Mouse (Mus musculus) bone marrow, adult 2 months (tissue): ENCODE results near the gene U2surp. TPM values are rescaled to one million over a fixed set of nuclear protein-coding genes. Genes with fewer than 3 reads are reported as not detected.
A peak's percentile ranks its signal among the peaks of the same experiment; 100 is the strongest.

ENCODE experiments used
- H3K27ac ChIP-seq: fragments of 200-500 bp; 2 replicates; pipeline ENCODE4 v1.5.1; 2012; ENCODE audit warnings: low read depth, mild to moderate bottlenecking, control low read depth, inconsistent platforms, low read length; ENCODE audit not compliant: control insufficient read depth, poor library complexity, insufficient read depth
- H3K4me1 ChIP-seq: fragments of 200-500 bp; 2 replicates; pipeline ENCODE4 v1.6.1; 2011; ENCODE audit warnings: low read length; ENCODE audit not compliant: control insufficient read depth, insufficient read depth
- H3K4me3 ChIP-seq: fragments of 200-500 bp; replicated peaks from 2 replicates; pipeline ENCODE3; 2011; ENCODE audit warnings: mild to moderate bottlenecking, low read depth, low read length, control low read depth; ENCODE audit not compliant: control insufficient read depth
- CTCF ChIP-seq: fragments of 200-500 bp; IDR thresholded peaks from 2 replicates; pipeline ENCODE4 v1.5.1; 2011; ENCODE audit warnings: low read length, control low read depth; ENCODE audit not compliant: control insufficient read depth, insufficient read depth
- POLR2A ChIP-seq: fragments of 200-500 bp; IDR thresholded peaks from 2 replicates; pipeline ENCODE4 v1.6.1; 2011; ENCODE audit warnings: low read depth, mild to moderate bottlenecking, control low read depth, low read length, borderline replicate concordance; ENCODE audit not compliant: control insufficient read depth
- WGBS: fragments of 180-500 bp; shearing (Covaris S2); methylation state at CpG from one replicate; pipeline ENCODE4 v1.1.7; 2018; 5-methylcytosine and 5-hydroxymethylcytosine counted together
- polyA plus RNA-seq: library from polyadenylated mRNA; stranded (reverse); fragments of >200 nt; gene quantifications from 2 replicates; pipeline ENCODE4 v1.2.4, GENCODE M21; 2011; ENCODE audit warnings: low replicate concordance; ENCODE audit not compliant: missing spikeins, insufficient read depth, insufficient read length

U2surp gene
- polyA plus RNA-seq, result 63.8 and 79.3 TPM in 2 replicates

- TF ChIP-seq POLR2A (peak; percentile 80; the same call in 1 of the 2 replicates), CTCF (no peak)
- Histone ChIP-seq H3K4me3 (peak within 1 kb of the TSS; percentile 96), H3K4me1 (peaks cover 1% of the 10 kb centered on the region; the same call in 1 of the 2 replicates), H3K27ac (peak within 1 kb of the TSS; percentile 86)
- WGBS, result under 1% methylated on average over 74 of the region's 74 CpGs
Observed at GRCm38 (mm10) chr9:95511472-95512330, at the start of gene U2surp. Gene U2surp, minus strand, starts transcription at chr9:95511996.

GRCm38 (mm10) chr9:95559936-95560735 is 48.3 kb upstream of the U2surp start:
- no peak for TF ChIP-seq CTCF
- TF ChIP-seq POLR2A, result peak; percentile 17; the same call in 1 of the 2 replicates
- Histone ChIP-seq H3K27ac (peak overlapping the region; percentile 89), H3K4me1 (peaks cover 2% of the 10 kb centered on the region)

GRCm38 (mm10) chr9:95559059-95559935 is 47.5 kb upstream of the U2surp start, which contains the start of gene Paqr9:
Gene Paqr9, plus strand, starts transcription at chr9:95559657.
- WGBS, result 8% methylated on average over 113 of the region's 118 CpGs

More at GRCm38 (mm10) chr9:95559936-95560735, 48.3 kb upstream of the U2surp start:
- 13% methylated on average over 78 of the region's 78 CpGs for WGBS
- peak overlapping the region; percentile 99 for H3K4me3 ChIP-seq

GRCm38 (mm10) chr9:95558726-95559058 is 46.9 kb upstream of the U2surp start:
- TF ChIP-seq CTCF (no peak), POLR2A (no peak)
- peaks cover 2% of the 10 kb centered on the region for H3K4me1 ChIP-seq
- peak overlapping the region; percentile 90 for H3K27ac ChIP-seq
- peak overlapping the region; percentile 89 for H3K4me3 ChIP-seq
- 18% methylated on average over 11 of the region's 11 CpGs for WGBS

More at GRCm38 (mm10) chr9:95559059-95559935, 47.5 kb upstream of the U2surp start, which contains the start of gene Paqr9:
- H3K27ac ChIP-seq, result peak within 1 kb of the TSS; percentile 90
- no peak for TF ChIP-seq POLR2A
- TF ChIP-seq CTCF, result no peak
- H3K4me1 ChIP-seq, result peaks cover 2% of the 10 kb centered on the region
- H3K4me3 ChIP-seq, result peak within 1 kb of the TSS; percentile 99

- no peak for TF ChIP-seq POLR2A
- TF ChIP-seq CTCF, result no peak
- Histone ChIP-seq H3K27ac (no peak overlapping the region), H3K4me3 (no peak overlapping the region), H3K4me1 (peaks cover 6% of the 10 kb centered on the region)
- whole genome bisulfite sequencing, result 32% methylated on average over 6 of the region's 6 CpGs
Observed at GRCm38 (mm10) chr9:95557722-95558121, 45.9 kb upstream of the U2surp start.

GRCm38 (mm10) chr9:95556067-95556512 is 44.3 kb upstream of the U2surp start:
- WGBS, result 65% methylated on average over 4 of the region's 4 CpGs
- TF ChIP-seq POLR2A (no peak), CTCF (no peak)
- Histone ChIP-seq H3K4me1 (peaks cover 7% of the 10 kb centered on the region), H3K4me3 (no peak overlapping the region), H3K27ac (peak overlapping the region; percentile 87)

- no peak for TF ChIP-seq CTCF
- TF ChIP-seq POLR2A, result no peak
- Histone ChIP-seq H3K4me3 (no peak overlapping the region), H3K27ac (peak overlapping the region; percentile 92), H3K4me1 (peaks cover 8% of the 10 kb centered on the region)
- 59% methylated on average over 5 of the region's 5 CpGs for WGBS
Observed at GRCm38 (mm10) chr9:95555233-95555740, 43.5 kb upstream of the U2surp start.
